Mouse (Mus musculus) yolk sac, embryonic 10.5 days (tissue): ENCODE measurements around the gene Jazf1.
A peak's percentile ranks its signal among the peaks of the same experiment; 100 is the strongest.

Source experiments
- DNase-seq: peaks from one replicate; pipeline ENCODE4 v3.0.0-alpha.2; 2017; ENCODE audit warnings: low spot score

Gene Jazf1

DNA sequence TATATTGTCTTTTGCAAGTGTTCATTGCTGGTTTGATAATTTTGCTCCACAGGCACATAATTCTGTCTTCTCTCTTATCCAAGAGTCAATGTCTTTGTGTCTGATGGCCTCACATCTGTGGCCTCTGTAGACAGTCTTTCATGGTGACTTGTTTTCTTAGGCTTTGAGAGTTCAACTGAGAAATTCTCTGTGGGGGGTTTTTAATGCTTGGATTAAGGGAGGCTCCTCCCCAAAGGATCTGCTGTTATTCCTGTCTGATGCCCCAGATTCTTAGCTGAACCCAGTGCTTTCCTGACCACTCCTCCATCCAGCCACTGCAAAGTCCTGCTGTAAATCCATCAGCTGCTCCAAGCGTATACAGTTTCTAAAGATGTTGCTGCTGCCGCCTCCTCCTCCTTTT lies 112.3 kb downstream of the Jazf1 start:
- DNase-seq: no peak

DNA sequence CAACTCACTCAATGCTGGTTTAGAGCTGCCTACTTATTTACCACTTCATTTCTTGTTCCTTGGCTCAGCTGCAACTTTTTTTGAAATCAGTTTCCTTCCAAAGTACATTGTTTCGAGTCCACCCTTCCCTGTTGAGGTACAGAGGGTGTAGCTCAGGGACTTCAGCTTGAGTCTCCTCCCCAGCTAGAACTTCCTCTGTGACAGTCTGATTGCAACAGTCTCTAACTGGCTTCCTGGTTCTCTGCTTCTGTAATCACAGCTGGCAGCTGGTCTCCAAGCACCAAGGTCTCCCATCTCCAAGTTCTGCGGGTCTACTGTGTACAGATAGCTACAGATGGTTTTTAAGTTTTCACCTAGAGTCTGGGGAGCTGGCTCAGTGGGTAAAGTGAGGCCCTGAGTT lies 113.1 kb downstream of the Jazf1 start:
- DNase-seq: no peak

DNA sequence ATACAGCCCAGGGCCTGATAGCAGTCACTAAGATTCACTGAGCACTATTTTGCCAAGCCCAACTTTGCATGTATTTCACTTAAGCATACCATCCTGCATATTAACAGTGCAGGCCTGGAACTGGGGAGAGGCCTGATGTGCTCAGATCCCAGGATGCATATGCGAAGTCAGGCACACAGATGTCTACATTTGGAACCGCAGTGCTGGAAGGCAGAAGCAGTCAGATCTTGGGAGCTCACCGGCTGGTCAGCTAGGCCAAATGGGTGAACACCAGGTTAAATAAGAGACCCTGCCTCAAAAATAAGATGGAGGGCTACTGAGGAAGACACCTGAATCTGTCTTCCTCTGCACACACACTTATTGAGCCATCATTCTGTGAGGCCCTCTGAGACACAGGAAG lies 113.6 kb downstream of the Jazf1 start:
- DNase-seq: no peak

DNA sequence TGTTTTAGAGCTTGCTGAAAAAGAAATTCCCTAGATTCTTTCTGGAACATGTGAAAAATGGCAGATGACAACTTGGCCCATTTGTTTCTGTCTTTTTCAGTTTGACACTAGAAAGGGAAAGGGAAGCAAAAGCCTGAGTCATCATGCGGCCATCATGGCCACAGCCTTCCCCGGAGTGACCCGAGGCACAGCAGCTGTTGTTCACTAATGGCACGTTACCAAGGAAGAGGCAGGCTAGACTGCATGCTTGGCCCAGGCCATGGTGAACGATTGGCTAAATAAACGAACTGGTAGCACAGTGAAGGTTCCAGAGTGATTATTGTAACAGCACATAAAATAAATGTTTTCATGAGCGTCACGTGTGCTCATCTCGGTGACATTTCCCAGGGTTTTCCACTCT lies 114.0 kb downstream of the Jazf1 start:
- no peak for DNase-seq

DNA sequence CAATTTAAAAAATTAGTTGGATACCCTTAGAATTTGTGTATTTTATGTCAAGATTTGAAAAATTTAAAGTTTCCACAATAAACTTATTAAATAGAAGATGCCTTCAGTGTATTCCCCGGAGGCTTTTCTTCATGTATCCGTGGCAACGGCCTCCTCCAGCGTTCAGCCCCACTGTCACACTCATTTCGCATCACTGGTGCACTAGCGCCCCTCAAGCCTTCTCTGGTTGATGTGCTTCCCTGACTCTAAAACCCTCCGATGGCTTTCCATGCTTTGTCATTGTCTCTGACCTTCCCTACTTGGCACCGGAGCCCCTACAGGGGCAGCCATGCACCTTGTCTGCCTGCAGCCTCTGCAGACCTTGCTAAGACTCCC lies 115.9 kb downstream of the Jazf1 start:
- DNase-seq: no peak

DNA sequence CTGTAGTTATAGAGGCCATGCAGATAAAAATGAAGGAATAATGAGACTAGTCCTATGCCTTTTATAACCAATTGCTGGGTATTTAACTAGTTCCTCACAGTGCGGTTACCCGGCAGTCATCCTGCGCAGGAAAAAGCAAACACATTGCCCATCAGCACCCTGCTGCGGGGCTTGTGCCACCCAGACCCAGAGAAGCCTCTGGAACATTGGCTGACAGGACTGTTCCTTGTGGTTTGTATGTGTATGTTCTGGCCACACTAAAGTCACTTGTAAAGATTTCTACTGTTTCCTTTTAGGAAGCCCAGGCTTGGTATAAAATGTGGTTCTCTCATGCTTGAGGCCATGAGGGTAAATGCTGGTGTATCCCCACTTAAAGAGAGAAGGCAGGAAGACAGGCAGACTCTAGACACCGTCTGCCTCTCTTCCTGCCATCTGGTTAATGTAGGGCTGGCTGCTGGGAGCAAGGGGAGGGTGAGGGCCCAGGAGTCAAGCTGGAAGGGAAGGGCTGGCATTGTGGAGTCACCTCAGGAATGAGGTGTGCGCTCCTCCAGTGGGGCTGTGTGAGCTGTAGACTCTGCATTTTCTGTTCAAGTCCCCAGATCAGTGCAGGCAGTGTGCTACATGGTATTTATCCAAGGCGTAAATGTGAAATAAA lies 116.4 kb downstream of the Jazf1 start:
- no peak for DNase-seq

DNA sequence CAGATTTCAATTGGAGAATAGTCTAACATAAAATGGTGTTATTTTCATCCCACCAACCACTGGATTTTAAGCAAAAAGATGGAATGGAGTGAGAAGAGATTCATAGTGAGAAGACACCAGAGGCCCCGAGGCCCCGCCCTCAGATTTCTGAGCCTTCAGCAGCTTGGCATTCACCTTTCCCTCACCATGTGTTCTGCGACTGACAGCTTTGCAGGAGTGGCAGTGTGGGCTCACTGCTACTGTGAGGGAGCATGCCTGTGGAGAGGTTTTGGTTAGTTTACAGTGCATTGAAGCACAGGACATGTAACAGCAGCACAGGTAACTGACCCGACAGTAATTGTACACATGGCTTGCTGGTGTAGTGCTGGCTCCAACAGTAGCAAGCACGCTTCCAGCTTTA lies 118.1 kb downstream of the Jazf1 start:
- DNase-seq: no peak

DNA sequence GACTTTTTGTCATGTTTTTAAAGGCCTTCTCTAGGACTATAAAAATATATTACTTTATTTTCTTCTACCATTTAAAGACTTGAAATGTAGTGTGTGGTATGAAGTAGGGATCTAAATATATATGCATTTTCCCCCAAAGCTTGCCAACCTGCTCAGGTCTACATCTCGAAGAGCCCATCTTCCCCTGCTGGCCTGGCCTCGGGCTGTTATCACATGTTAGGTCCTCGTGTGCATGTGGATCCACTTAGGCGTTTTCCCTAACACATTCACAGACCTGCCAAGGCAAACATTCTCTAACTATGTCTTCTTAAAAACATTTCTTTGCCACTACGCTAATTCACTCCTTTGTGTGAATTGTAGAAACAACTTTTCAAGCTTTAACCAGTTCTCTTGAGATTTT lies 125.9 kb downstream of the Jazf1 start:
- no peak for DNase-seq

DNA sequence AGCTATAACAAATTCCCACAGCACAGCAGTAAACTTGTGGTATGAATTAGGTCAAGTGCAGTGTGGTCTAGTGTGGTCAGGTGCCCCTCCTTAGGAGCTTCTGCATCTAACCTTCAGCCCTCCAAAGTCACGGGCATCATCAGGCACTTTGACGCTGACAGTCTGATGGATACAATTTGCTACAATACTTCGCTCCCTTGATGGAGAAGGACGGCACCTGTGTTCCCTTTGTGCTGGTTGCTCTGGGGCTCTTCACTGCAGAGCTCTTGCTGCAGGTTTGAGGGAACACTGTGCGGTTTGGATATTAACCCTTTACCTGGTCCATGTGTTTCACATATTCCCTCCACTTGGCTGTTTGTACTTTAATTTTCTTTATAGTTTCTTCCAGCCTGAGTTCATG lies 126.3 kb downstream of the Jazf1 start:
- no peak for DNase-seq

DNA sequence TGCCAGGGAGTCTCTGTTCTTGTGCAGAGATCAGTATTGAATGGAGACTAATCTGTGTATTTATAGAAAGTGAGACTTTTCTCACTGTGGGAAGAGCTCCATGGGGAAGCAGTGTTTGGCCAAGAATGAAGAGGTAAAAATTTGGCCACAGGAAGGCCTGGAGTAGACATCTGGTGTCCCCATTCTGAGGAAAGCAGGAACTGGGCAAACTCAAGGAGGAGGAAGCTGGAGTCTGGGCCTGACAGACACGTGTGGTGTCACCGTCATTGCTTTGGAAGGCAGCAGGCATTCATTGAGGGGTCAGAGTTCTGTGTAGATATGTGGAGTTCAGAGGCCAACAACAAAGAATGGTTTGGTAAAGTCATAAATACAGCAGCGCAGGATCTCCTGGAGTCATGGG lies 130.5 kb downstream of the Jazf1 start:
- DNase-seq: peak; percentile 29

DNA sequence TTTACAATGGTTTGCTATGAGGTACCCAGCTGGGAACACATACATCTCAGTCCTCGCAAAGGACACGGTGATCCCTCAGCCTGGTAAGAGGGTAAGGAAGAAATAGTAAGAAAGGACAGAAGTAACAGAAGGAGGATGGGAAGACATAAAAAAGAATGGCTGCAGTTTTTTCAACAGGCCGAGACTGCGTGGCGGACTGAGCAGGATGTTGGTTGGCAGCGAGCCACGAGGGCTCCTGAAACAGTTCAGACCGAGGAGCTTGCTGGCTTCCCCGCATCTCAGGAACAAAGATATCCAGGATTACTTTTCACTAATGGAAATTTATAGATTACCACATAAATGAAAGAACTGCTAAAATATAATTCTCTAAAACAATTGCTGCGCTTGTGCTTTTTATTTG lies 131.4 kb downstream of the Jazf1 start:
- no peak for DNase-seq

DNA sequence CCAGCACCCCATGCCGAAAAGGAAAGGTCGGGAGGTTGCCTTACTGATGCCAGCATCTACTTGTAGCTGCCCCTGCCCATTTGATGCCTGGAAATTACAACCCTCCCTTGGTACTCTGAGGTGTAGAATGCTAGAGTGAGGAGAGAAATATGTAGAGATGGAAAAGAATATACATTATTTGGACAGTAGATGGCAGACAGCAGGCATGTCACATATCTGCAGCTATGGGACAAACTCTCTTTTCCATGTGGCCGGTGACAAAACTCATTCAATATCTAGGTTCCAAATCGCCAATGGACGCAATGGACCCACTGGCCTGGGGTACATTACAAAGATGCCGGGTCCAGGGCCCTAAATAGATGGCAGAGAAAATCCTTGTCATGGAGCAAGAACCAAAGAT lies 134.4 kb downstream of the Jazf1 start:
- no peak for DNase-seq

DNA sequence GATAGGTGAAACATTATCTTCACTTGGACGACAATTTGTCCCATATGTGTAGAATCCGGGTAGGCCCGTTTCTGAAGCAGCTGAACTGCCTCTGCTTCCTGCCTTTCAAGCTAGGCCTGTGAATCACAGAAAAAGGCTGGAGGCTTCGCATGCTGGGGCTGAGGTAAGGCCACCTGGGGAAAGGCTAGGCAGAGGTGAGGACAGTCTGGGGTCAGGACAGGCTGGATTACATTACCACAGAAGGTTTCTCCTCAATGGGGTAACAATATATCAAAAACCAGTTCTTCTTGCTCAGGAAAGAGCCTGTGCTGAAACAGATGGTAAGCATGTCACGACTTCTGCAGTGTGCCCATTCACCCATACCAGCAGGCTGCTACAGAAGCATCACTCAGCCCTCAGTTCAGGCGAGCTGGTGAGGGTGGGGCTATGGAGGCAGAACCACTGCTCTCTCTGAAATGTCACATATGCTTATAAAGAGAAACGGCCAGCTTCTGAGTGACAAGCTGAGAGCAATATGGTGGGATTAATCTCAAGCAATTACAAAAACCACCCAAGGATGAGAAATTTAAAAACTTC lies 135.7 kb downstream of the Jazf1 start:
- no peak for DNase-seq

DNA sequence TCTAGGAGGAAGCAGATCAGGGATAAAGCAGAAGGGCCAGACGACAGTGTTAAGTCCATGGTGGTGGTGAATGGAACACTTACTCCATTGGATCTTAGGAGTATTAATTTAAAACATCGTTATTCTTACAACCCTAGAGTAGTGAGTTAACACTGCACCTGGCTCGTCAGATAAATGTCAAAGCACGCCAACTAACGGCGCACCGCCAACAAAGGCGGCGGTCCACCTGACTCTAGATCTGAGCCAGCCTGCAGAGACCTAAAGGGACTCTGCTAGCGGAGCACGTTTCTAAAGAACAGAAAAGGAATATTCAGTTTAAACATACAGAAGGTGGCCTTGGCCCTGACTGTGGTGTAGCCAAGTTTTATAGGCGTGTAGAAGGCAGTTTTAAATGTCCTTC lies 139.1 kb downstream of the Jazf1 start:
- no peak for DNase-seq

DNA sequence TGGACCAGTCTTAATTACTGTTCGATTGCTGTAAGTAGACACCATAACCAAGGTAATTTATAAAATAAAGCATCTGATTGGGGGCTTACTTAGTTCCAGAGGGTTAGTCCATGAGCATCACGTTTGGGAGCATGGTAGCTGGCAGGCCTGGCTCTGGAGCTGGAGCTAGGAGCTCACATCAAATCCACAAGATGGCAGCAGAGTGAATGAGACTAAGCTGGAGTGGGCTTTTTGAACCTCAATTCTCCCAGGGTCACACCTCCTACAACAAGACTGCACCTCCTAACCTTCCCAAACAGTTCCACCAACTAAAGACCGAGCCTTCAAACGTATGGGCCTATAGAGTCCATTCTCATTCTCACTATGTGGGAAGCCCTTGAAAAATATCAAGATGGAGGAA lies 141.5 kb downstream of the Jazf1 start:
- DNase-seq: no peak

DNA sequence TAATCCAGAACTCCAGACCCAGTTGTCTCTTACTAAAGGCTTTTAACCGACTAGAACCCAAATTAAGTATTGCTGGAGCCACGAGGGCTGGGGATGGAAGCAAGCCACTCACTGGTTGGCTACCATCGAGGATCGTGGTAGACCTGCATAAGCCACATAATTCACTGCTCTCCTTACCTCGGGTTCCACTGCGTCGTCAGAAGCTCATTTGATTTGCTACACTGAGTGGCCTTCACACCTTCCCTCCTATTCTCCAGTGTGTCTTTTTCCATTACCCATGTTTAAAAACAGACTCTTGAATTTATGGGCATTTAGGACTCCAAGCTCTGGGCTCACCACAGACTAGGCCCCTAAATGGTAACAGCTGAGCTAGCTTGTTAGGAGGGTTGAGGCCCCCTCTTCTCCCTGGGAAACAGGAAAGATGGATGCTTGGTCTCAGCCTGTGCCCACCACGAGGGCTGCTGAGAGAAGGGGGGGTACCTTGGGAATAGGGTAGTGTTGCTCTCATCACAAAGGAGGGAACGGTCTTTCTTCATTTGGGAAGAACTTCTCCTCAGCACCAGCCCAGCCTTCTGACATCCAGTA lies 142.9 kb downstream of the Jazf1 start:
- no peak for DNase-seq

DNA sequence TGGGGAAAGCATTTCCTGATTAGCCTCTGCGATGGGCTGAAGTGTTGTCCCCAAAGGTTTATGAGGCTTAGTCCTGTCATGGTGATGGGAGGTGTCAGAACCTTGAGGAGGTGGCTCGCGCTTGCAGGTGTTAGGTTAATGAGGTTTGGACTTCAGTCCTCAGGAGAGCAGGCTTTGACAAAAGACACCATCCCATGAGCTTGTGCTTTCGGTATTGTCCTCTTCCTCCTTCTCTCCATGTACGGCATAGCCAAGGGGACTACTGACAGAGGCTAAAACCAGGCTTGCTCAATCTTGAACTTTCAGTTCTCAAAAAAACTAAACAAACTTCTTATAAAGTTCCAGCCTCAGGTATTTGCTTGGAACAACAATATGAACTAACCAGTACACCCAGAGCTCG lies 147.2 kb downstream of the Jazf1 start:
- DNase-seq: no peak

DNA sequence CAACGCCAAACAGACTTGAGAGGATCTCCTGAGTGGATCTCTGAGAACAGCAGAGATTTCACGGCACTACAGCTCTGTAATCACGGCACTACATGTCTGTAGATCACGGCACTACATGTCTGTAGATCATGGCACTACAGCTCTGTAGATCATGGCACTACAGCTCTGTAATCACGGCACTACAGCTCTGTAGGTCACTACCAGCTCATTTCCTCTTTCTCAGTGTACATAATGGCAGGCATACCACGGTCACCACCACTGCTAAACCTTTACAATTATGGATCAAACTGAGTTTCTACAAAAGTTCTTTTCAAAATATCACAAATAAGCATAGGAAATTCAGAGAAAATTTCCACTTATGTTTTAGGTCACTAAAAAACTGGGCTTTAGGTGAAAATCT lies 147.7 kb downstream of the Jazf1 start:
- DNase-seq: no peak

DNA sequence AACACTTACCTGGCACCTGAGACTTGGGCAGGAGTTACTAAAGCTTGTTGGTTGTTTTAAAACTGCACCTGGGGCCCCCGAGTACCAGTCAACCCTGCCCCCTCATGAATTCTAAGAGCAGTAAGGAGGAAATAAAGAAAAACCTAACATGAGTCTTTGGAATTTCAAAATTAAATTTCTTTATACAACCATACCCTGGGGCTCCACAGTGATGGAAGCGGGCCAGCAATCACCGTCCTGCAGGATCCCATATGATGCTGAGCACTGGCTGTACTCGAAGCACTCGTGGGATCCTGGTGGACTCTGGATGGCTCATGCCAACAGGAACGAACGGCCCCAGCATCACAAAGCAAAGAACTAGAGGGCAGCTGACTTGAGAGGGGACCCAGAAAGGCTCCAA lies 149.0 kb downstream of the Jazf1 start:
- no peak for DNase-seq

DNA sequence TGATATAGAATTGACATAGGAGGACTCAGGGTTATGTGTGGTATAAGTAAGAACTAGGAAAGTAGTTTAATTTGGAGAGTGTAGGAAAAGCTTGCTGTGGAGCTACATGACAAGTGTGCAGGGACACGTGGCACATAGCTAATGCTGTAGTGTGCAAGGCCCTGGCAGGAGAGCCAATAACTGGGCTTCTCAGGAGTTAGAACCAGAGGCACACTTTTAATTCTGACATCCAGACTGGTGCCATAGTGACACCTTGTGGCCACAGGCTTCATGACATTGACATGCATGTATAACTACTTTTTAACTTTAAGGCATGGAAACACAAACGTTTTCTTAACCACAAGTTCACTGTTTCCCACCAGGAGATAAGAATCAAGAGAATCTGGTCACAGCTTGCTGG lies 149.5 kb downstream of the Jazf1 start:
- peak; percentile 35 for DNase-seq

DNA sequence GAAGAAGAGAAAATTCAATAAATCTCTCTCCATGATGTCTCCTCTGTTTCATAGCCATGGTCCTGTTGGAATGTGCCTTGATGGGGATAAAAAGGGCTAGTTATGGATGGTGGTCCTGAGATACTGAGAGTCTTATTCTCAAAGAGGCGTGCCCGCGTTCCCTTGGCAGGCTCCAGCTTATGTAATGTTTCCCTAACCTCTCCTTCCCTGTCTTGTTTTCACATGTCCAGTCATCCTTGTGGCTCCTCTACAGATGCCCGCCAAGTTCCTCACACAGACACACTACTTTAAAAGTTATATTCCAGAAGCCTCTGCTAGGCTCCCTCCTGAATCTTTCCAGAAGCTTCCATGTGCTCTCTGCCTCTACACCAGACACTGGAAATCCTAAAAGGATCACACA lies 151.0 kb downstream of the Jazf1 start:
- DNase-seq: no peak

DNA sequence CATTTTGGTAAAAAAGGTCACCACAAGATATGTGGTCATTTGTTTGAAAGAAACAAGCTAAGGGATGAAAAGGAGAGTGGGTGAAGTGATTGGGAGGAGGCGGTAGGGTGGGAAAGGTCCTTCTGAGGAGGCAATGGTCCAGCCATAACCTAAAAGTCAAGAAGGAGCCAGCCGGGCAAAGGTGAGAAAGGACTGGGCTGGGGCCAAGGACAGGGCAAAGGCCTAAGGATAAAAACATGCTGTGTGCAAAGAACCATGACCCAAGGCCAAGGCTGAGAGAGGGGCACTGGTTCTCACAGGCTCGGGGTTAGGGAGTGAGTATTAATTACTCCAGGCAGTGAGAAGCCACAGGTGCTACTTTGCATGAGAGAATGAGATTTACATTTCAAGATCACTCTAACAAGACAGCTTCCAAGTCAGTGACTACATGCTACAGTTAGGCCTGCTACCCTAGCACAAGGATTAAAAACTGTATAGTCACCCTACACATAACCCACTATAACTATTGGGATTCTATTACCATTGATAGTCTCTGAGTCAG lies 151.5 kb downstream of the Jazf1 start:
- DNase-seq: no peak

DNA sequence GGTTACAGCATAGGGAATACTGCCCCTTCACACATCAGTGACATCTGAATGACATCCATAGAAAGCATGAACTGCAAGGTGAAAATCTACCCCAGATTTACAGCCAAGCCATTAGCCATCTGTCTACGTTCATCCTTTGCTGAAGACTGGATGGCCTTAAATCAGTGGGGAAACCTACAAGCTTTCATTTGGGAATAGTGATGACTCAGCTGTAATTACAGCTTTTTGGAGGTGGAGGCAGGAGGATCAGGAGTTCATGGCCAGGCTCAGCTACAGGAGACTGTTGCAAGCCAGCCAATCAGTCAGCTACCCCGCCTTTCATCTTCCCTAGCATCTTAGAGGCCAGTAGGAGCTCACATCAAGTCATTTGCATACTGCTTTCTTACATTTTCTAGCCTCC lies 153.5 kb downstream of the Jazf1 start:
- no peak for DNase-seq
